8 mouse cellular contexts compared by ENCODE assay signal in the genomic region with DNA sequence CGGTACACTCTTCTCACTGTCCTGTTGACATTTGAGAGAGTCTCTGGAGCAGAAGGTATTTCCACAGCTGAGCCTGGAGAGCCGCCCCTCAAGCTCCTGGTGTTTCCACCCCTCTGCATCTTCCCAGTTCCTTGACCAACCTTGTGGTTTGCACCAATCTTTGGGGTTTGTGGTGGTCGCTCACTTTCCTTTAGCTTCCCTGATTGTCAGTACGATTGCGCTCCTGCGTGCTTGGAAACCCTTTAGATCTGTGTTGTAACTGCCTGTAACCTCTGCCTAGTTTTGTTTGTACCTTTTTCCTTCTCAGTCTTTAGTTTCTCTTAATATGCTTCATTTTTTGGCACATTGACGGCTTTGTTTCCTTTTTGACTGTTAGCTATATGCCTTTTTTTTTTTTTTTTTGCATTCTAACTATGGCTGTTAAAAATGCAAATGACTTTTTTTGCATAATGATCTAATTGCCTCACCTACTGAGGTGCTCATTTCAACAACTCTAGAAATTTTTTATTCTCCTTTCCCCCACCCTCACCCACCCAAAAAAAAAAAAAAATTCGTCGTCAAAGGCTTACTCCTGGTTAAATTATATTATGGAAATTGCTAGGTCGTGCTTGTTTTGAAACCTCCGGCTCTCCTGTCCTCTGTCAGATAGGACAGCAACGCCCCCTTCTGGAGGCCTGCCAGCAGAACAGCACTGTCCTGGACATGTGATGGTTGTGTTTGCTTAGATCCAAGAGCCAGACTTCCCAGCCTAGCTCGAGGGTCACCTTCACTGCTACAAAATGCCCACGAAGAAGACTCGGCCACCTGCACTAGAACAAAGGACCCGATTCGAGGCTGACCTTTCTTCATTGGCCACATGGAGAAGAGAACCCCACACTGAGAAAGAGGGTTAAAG. TPM values are rescaled to one million over a fixed set of nuclear protein-coding genes. Genes with fewer than 3 reads are reported as not detected.
DNase-seq lines count a peak whose midpoint lies in the region; ATAC-seq and TF ChIP-seq lines count a peak whose summit lies in the region.

No protein-coding gene starts in this region.

- H3K9ac ChIP-seq in midbrain, postnatal 0 days (replicated peaks; ENCODE audit: low read length, poor library complexity, severe bottlenecking) = no peak overlapping the region
- H3K9ac ChIP-seq in stomach, postnatal 0 days (ENCODE audit: low read length) = no peak overlapping the region

- no peaks in the 10 kb centered on the region for H3K27me3 ChIP-seq in midbrain, postnatal 0 days (ENCODE audit: insufficient read depth, low read length)
- no peaks in the 10 kb centered on the region for H3K27me3 ChIP-seq in stomach, postnatal 0 days (ENCODE audit: control insufficient read depth, insufficient read depth, low read length)

- H3K9me3 ChIP-seq in midbrain, postnatal 0 days (ENCODE audit: low read length) = no peaks in the 10 kb centered on the region
- no peaks in the 10 kb centered on the region for H3K9me3 ChIP-seq in stomach, postnatal 0 days (ENCODE audit: control insufficient read depth, low read length)

- no peaks in the 10 kb centered on the region; the same call in 1 of the 2 replicates for H3K4me1 ChIP-seq in midbrain, postnatal 0 days (ENCODE audit: insufficient read depth, low read length)
- no peaks in the 10 kb centered on the region for H3K4me1 ChIP-seq in stomach, postnatal 0 days (replicated peaks; ENCODE audit: control insufficient read depth, insufficient read depth)

- peak; percentile 65 for TF ChIP-seq CTCF in midbrain, postnatal 0 days (IDR thresholded peaks at IDR 0.05)
- peak; percentile 78 for TF ChIP-seq CTCF in stomach, postnatal 0 days (IDR thresholded peaks at IDR 0.05; ENCODE audit: low read depth)

- ATAC-seq in frontal cortex, adult (ENCODE audit: low TSS enrichment) = no peak
- 0 out of 2 replicates have a peak, but pooled peaks have one; percentile 62 for ATAC-seq in erythroblast, adult 5-6 weeks (replicated peaks; ENCODE audit: low FRiP score, poor library complexity, severe bottlenecking)
- peak; percentile 48; the same call in 1 of the 2 replicates for ATAC-seq in midbrain, postnatal 0 days (ENCODE audit: low FRiP score)
- peak; percentile 78 for ATAC-seq in stomach, postnatal 0 days (ENCODE audit: low FRiP score, low TSS enrichment)

- no peak overlapping the region for H3K27ac ChIP-seq in midbrain, postnatal 0 days (ENCODE audit: low read depth, low read length)
- H3K27ac ChIP-seq in stomach, postnatal 0 days (replicated peaks) = no peak overlapping the region

- H3K4me2 ChIP-seq in midbrain, postnatal 0 days (ENCODE audit: low read depth, low read length, poor library complexity, severe bottlenecking) = no peak overlapping the region
- H3K4me2 ChIP-seq in stomach, postnatal 0 days (replicated peaks; ENCODE audit: low read depth) = no peak overlapping the region

- H3K36me3 ChIP-seq in midbrain, postnatal 0 days (ENCODE audit: insufficient read depth, low read length) = no peaks in the 10 kb centered on the region
- no peaks in the 10 kb centered on the region for H3K36me3 ChIP-seq in stomach, postnatal 0 days (ENCODE audit: control insufficient read depth, insufficient read depth, low read length)

- TF ChIP-seq EP300 in stomach, postnatal 0 days (optimal IDR thresholded peaks at IDR 0.05) = no peak

- 51% methylated on average over 17 of the region's 17 CpGs for WGBS in midbrain, postnatal 0 days
- 43% methylated on average over 17 of the region's 17 CpGs for WGBS in stomach, postnatal 0 days

- no peak overlapping the region for H3K4me3 ChIP-seq in midbrain, postnatal 0 days (ENCODE audit: low read depth, low read length)
- H3K4me3 ChIP-seq in stomach, postnatal 0 days (ENCODE audit: low read depth, low read length) = no peak overlapping the region

- intact Hi-C loops in heart, postnatal 14 days (cut with DNase I) = loop anchor here (10.0 kb wide), 2 partner anchors 110 to 350 kb away; partner anchors contain the start of gene Atl2
- intact Hi-C loops in left cerebral cortex, postnatal 4 days (cut with DNase I) = loop anchor here (5.0 kb wide), 1 partner anchor 112 kb away; no protein-coding TSS in a partner anchor

- peak; percentile 35 to 48 for DNase-seq in frontal cortex, postnatal 10 days (ENCODE audit: low spot score in 2 of 2)
- DNase-seq in adrenal gland, postnatal 14 days = peak; percentile 93
- DNase-seq in heart, postnatal 14 days = peak; percentile 72 to 84
- peak; percentile 88 for DNase-seq in left cerebral cortex, postnatal 4 days
- DNase-seq in midbrain, postnatal 0 days (ENCODE audit: low spot score) = peak; percentile 77
- DNase-seq in stomach, postnatal 0 days (ENCODE audit: low spot score) = peak; percentile 79

RNA-seq across cellular contexts. Expression of gene Hnrnpll, which starts 57.5 kb away (rescaled TPM):
- total RNA-seq in adrenal gland, postnatal 14 days (2021) = 50.6 and 54.1 TPM in 2 replicates
- total RNA-seq in erythroblast, adult 5-6 weeks (2015; ENCODE audit: low replicate concordance) = 32.6 and 37.1 TPM in 2 replicates
- 24.6 and 31.1 TPM in 2 replicates for total RNA-seq in erythroblast, adult 5-6 weeks (2017; ENCODE audit: low replicate concordance)
- 10 to 100 TPM; 27.0 to 29.3 TPM for total RNA-seq in heart, postnatal 14 days (2021)
- total RNA-seq in left cerebral cortex, postnatal 4 days (2021) = 10 to 100 TPM; 86.5 to 92.9 TPM
- total RNA-seq in midbrain, postnatal 0 days (2014; rRNA removed) = 56.1 and 64.5 TPM in 2 replicates
- polyA plus RNA-seq in midbrain, postnatal 0 days (2015; fragmentation: Nextera tagmentation; extraction: Ambion mirVana) = 36.3 and 38.5 TPM in 2 replicates
- 18.3 and 20.9 TPM in 2 replicates for polyA plus RNA-seq in stomach, postnatal 0 days (2015; fragmentation: Nextera tagmentation; extraction: Ambion mirVana)

Comparison
In these comparisons a context has a peak if more than half of its experiments do, and no peak if none do; other contexts are left out.
1. DNase-seq: peak in every context shown above with its lines; median percentile 93 in adrenal gland, postnatal 14 days; 88 in left cerebral cortex, postnatal 4 days; 79 in stomach, postnatal 0 days; 78 in heart, postnatal 14 days; 77 in midbrain, postnatal 0 days; 42 in frontal cortex, postnatal 10 days.